Mouse (Mus musculus) pancreas, adult 10 weeks (tissue): ENCODE results near the gene Erc1. TPM values are rescaled to one million over a fixed set of nuclear protein-coding genes. Genes with fewer than 3 reads are reported as not detected.

ENCODE experiments used
- polyA plus RNA-seq: library from polyadenylated mRNA; stranded (reverse); fragments of 350-450 nt; fragmentation: Illumina TruSeq; extraction: RNeasy Lipid Tissue Mini Kit (QIAGEN cat#74804); gene quantifications from one replicate; pipeline ENCODE4 v1.2.3, GENCODE M21; 2015; ENCODE audit warnings: low read depth, low replicate concordance; ENCODE audit not compliant: insufficient read depth

Erc1 gene
- polyA plus RNA-seq = 3.0 TPM

GRCm38 (mm10) chr6:119848034-119848695, at the start of gene Erc1:
Erc1 (minus strand) TSS chr6:119848167.

DNA sequence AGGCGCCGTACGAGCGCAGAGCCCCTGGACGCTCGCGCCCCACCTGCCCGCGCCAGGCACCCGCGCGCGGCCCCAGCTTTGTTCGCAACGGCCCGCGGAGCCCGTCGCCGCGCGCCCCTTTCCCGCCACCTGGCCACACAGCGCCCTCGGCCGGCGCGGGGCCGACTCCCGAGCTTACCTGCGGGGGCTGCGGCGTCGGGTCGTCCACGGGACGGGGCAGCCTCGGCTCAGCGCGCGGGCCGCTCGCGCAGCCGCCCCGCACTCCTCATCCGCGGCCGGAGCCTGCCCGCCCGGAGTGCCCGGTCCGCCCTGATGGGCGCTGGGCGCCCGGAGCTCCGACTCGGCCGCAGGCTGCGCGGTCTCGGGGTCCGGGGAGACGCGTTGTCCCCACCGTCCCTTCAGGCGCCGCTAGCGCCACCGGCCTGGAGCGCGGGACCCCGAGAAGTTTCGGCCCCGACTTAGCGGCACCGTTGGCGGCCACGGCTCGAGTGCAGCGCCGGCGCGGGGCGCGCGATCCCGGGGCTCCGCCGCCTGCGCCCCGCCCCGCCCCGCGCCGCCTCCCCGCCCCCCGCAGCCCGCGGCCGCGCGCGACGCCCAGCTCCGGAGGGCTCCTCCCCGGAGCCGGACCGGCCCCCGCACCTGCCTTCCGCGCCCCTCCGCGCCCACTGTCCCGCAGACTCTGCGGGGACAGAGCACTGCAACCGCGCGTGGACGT, 304.0 kb downstream of the Erc1 start, which contains the start of gene Wnt5b:
TSS of gene Wnt5b (minus strand) at position 545 of the 715 bp plus-strand sequence.

Other genes with a start within 250 kb of the Erc1 start
- gene Rad52, start 54.5 kb upstream of the Erc1 start, polyA plus RNA-seq = 5.6 TPM
- gene Wnk1, start 190.5 kb upstream of the Erc1 start, polyA plus RNA-seq = 52.8 TPM
- gene Ninj2, start 245.2 kb upstream of the Erc1 start, polyA plus RNA-seq = not detected